Mouse (Mus musculus) lung, adult 18-20 months (tissue): ENCODE data around the gene Entpd3.

Experiments
- DNase-seq, 2 experiments: peaks; one replicate each; pipeline ENCODE4 v3.0.0; 2022; ENCODE audit warnings: mixed read lengths in 2 of 2

Gene Entpd3

DNA sequence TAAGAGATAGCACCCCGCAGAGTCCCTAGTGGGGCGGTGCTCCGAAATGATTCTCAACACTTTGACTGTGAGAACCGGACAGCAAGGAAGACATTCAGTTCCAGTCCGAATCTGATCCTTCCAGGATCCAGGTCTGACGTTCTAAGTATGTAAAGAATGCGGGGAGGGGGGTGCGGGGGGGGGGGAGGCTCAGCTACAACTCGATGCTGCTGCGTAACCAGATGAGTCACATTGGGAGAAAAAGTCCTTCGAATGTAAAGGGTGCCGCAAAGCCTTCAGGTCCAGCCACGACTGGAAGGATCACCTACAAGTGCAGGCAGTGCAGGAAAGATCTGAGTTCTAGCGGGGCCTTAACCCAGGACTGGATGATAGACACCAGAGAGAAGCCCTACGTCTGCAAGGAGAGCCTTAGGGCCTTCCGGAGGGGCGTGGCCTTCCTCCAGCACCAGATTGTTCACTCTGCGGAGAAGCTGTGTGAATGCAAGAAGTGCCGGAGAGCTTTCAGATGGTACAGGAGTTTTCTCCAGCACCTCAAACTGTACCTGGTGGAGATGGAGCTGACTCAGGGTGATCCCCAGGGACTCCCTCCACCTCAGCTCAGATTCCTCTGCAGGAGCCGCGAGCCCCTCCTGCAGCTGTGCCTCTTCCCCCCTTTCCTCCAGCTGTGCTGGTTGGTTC lies 42.5 kb downstream of the Entpd3 start:
- peak; percentile 51 to 53 for DNase-seq

- peak; percentile 89 to 90 for DNase-seq
Observed at GRCm38 (mm10) chr9:120582619-120583308, 43.1 kb downstream of the Entpd3 start.

DNA sequence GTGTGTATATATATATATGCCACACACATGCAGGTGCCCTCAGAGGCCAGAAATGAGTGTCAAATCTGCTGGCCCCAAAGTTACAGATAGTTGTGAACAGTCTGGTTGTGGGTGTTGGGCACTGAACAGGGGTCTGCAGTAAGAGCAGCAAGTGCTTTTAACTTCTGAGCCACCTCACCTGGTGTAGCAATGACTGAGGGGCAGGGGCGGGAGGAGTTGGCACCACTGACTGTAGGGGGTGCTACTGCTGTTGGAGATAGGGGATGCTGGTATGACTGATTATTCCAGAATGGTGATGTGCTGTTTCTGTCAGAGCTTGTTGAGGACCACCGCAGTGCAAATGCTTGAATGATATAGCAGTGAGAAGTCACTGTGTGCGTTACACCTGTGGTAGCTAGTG lies 43.7 kb downstream of the Entpd3 start:
- DNase-seq: no peak

GRCm38 (mm10) chr9:120586546-120586945 lies 46.9 kb downstream of the Entpd3 start:
- peak; percentile 63 to 69 for DNase-seq

GRCm38 (mm10) chr9:120591490-120591889 lies 51.9 kb downstream of the Entpd3 start:
- DNase-seq: peak; percentile 71 to 76

GRCm38 (mm10) chr9:120593383-120594101 lies 53.9 kb downstream of the Entpd3 start:
- DNase-seq: peak in 1 of 2 experiments; percentile 11

DNA sequence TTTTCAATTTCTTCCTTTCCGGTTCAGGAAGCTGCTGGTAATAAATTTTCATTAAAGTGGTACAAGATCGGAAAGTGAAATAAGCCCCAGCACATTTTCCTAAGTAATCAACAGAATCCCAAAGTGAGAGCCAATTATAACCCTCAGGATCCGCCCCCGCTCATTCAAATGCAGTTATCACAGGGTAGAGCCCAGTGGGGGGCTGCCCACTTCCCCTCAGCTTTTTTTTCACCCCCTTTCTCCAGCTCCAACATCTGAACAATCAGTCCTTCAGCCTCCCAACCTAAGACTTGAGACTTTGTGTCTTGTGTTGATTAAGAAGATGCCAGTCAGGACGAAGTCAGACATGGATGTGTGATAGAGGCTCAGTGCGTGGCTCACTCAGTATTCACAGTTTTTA lies 55.2 kb downstream of the Entpd3 start:
- DNase-seq: no peak

- no peak for DNase-seq
Observed at GRCm38 (mm10) chr9:120595306-120595705, 55.7 kb downstream of the Entpd3 start.

- peak; percentile 90 to 93 for DNase-seq
Observed at GRCm38 (mm10) chr9:120601488-120602171, 62.0 kb downstream of the Entpd3 start.

GRCm38 (mm10) chr9:120602172-120602838 lies 62.7 kb downstream of the Entpd3 start:
- DNase-seq: peak; percentile 31 to 37

DNA sequence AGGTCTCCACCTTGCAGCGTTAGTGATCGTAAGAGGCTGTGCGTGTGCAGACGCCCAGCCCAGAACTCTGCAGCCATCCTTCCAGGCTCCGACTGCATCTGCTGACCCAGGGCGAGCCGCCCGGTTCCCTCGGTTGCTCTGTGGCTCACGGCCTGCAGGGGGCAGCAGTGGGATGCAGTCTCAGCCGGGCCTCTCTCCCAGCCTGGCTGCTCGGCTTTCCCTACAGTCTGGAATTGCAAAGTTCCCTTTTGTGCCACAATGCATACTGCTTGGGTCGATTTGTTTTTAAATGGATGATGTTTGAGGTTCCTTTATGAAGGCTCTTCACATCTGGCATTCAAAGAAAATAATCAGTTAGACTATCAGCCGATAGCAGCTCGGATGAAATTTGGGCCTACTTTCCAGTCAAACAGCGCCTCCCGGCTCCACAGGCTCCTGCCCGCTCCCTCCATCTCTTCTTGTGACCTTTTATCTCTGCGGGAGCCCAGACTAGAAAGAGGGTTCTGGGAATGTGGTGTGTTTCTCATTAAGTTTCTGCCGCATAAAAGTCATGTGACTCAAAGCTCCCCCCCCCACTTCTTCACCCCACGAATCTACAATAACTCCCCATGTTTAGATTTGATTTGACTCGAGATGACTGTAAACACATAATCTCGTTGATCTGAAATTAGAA lies 63.4 kb downstream of the Entpd3 start:
- DNase-seq: peak; percentile 81 to 87

DNA sequence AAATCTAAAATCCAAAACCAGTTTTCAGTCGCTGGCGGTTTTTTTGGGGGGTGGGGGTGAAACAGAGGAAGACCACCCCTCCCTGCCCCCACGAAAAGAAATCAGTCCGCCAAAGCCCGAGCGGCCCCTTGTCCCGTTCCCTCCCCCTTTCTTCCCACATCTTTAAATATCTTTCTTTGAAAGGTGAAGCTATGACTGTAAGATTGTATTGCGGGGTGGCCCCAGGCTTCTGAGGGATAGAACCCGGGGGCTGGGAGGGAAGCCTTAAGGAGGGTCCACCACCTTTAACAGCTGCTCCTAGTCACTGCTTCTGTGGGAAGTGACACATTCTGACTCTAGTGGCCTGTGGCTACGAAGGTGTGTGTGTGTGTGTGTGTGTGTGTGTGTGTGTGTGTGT lies 63.9 kb downstream of the Entpd3 start:
- no peak for DNase-seq

DNA sequence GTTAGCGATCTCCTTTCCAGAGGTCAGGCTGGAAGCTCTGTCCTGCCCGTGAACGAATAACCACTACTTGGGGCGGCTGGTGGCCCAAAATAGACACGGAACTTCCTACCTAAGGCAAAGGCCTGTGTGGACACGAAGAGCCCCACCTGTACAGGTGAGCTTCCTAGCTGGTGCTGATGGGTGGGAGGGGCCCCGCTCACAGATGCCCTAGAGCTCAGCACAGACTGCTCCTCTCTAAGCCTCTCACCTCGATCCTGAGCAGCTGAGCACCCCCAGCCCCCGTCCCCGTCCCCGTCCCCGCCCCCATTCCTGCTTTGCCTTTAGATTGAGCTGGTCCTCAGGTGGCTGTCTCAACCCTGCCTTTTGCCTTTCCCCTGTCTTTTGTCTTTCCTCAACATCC lies 64.3 kb downstream of the Entpd3 start:
- DNase-seq: no peak

GRCm38 (mm10) chr9:120611055-120611454 lies 71.4 kb downstream of the Entpd3 start:
- DNase-seq: no peak

- DNase-seq: no peak
Observed at GRCm38 (mm10) chr9:120614059-120614458, 74.4 kb downstream of the Entpd3 start.
